Mouse (Mus musculus) liver, embryonic 14.5 days (tissue): ENCODE results near the gene Srcin1.

Experiments used
- CTCF ChIP-seq: IDR thresholded peaks from 2 replicates; pipeline ENCODE4 v1.5.1; 2016; ENCODE audit warnings: antibody characterized with exemption, low read depth, control low read depth
- EP300 ChIP-seq: IDR thresholded peaks from 2 replicates; pipeline ENCODE4 v1.6.1; 2016; ENCODE audit warnings: antibody characterized with exemption, low read depth

DNA sequence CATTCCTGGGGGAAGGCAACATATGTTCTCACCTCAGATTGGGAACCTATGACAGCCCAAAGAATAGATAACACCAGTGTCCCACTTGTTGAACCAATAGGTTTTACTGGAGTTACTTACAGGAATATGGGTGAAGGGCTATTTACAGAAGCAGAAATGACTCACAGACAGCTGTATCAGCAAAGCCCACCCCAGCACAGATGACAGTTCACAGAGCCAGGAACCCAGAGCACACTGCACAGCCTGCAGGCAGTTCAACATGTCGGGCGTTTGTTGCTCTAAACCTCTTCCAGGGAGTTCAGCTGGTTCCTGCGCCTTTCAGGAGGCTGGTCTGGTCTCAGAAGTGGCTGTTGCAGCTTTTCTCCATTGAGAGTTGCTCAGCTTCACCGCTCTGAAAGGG is 39.3 kb upstream of the Srcin1 start:
- TF ChIP-seq CTCF, result no peak
- no peak for TF ChIP-seq EP300
